Mouse (Mus musculus): ENCODE results near the gene Entpd4b. TPM values are rescaled to one million over a fixed set of nuclear protein-coding genes. Genes with fewer than 3 reads are reported as not detected.

Gene Entpd4b
- polyA plus RNA-seq (2012; rRNA removed): 8.8 and 12.2 TPM in 2 replicates

DNA sequence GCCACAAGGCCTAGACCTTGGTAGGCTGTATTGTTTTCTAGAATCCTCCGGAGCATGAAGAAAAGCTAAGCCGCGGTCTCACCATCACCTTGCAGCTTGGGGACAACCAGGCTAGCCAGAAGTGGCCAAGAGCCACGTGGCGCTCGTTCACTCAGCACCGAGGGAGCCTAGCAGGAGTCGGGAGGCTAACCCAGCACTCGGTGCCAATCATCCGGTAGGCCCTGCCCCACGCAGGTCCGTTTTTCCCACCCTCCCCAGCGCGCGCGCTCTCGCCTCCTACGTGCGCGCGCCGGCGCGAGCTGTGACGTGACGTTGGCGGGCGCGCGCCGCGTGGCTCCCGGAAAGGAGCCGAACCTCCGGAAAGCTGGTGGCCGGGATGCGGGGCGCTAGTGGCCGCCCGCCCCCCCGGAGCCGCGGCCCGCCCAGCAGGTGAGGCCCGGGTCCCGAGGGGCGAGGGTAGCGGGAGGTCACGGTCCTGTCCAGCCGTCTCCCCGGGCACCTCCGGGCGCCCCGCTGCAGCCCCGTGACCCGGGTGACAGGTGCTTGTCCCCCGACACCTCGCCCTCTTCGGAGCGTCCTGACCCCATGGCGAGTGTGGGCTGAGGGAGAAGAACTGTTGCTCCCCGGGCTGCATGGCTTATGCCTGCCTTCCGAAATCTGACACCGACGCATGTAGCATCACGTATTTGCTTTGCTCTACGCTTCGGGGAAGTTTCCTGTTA lies at the start of gene Entpd4b:
Gene Entpd4b, plus strand, starts transcription at position 315 of the 722 bp plus-strand sequence.

GRCm38 (mm10) chr14:69512449-69512848 lies 42.8 kb upstream of the Entpd4b start, which contains the start of gene Gm27179:
Gm27179 (minus strand) TSS chr14:69512549.

Other genes starting within 250 kb of the Entpd4b start
- gene Gm16867, start 52.1 kb upstream of the Entpd4b start, polyA plus RNA-seq (2012; rRNA removed): 0.01 TPM in 1 of 2 replicates, not detected in the other
- gene Gm27179, start 42.9 kb upstream of the Entpd4b start, polyA plus RNA-seq (2012; rRNA removed): 0.02 TPM in 1 of 2 replicates, not detected in the other